Mouse (Mus musculus) heart, postnatal 0 days (tissue): ENCODE results near the gene Cblc. TPM values are rescaled to one million over a fixed set of nuclear protein-coding genes. Genes with fewer than 3 reads are reported as not detected.

Experiments
- ATAC-seq: fragments of 200-750 bp; cut with Nextera tagmentation; 2 replicates; pipeline ENCODE4 v1.8.0; 2017; ENCODE audit warnings: low read depth, moderate number of reproducible peaks, moderate library complexity; ENCODE audit not compliant: insufficient read depth
- DNase-seq: peaks from one replicate; pipeline ENCODE4 v3.0.0-alpha.2; 2016; ENCODE audit warnings: low spot score
- H3K27ac ChIP-seq: fragments of 300-500 bp; sonication (generic); 2 replicates; pipeline ENCODE4 v1.5.1; 2014; ENCODE audit warnings: low read depth, mild to moderate bottlenecking
- H3K27me3 ChIP-seq: fragments of 300-500 bp; sonication (generic); 2 replicates; pipeline ENCODE4 v1.6.1; 2014; ENCODE audit warnings: low read length, mixed read lengths; ENCODE audit not compliant: control insufficient read depth, insufficient read depth
- H3K36me3 ChIP-seq: fragments of 300-500 bp; sonication (generic); replicated peaks from 2 replicates; pipeline ENCODE4 v1.6.1; 2014; ENCODE audit warnings: low read length, mixed read lengths; ENCODE audit not compliant: control insufficient read depth, insufficient read depth
- H3K4me1 ChIP-seq: fragments of 300-500 bp; sonication (generic); 2 replicates; pipeline ENCODE4 v1.6.1; 2014; ENCODE audit warnings: antibody characterized with exemption; ENCODE audit not compliant: control insufficient read depth, insufficient read depth
- H3K4me2 ChIP-seq: fragments of 300-500 bp; sonication (generic); 2 replicates; pipeline ENCODE4 v1.6.1; 2014; ENCODE audit warnings: low read depth, mild to moderate bottlenecking, low read length, moderate library complexity
- H3K4me3 ChIP-seq: fragments of 300-500 bp; sonication (generic); 2 replicates; pipeline ENCODE4 v1.5.1; 2014; ENCODE audit warnings: low read depth, low read length
- H3K9ac ChIP-seq: fragments of 300-500 bp; sonication (generic); replicated peaks from 2 replicates; pipeline ENCODE4 v1.6.1; 2014; ENCODE audit warnings: low read depth, low read length, mixed read lengths
- H3K9me3 ChIP-seq: fragments of 300-500 bp; sonication (generic); replicated peaks from 2 replicates; pipeline ENCODE4 v1.6.1; 2016; ENCODE audit warnings: low read length; ENCODE audit not compliant: control insufficient read depth
- CTCF ChIP-seq: IDR thresholded peaks from 2 replicates; pipeline ENCODE4 v1.5.1; 2016; ENCODE audit warnings: antibody characterized with exemption, control low read depth, low read depth
- EP300 ChIP-seq: IDR thresholded peaks from 2 replicates; pipeline ENCODE4 v1.6.1; 2016; ENCODE audit warnings: antibody characterized with exemption, low read depth
- WGBS: fragments of 180-500 bp; shearing (Covaris S2); extraction: QIAGEN DNeasy Blood & Tissue Kit; methylation state at CpG from one replicate; pipeline ENCODE4 v1.1.7; 2014; 5-methylcytosine and 5-hydroxymethylcytosine counted together
- polyA plus RNA-seq: library from polyadenylated mRNA; unstranded; fragments of >200 nt; fragmentation: Nextera tagmentation; extraction: Ambion mirVana; gene quantifications from 2 replicates; pipeline ENCODE4 v1.2.1, GENCODE M21; 2015
- total RNA-seq: library from RNA; depleted of rRNA; stranded (reverse); fragments of >200 nt; gene quantifications from 2 replicates; pipeline ENCODE4 v1.2.3, GENCODE M21; 2014; ENCODE audit warnings: low replicate concordance

Gene Cblc
- total and polyA plus RNA-seq, 2 experiments from 2014 or later, result 0.36 TPM; not detected in 1

- Histone ChIP-seq H3K9me3 (no peaks in the 10 kb centered on the region), H3K4me1 (peaks cover 47% of the 10 kb centered on the region), H3K27ac (peak overlapping the region; percentile 97), H3K9ac (no peak overlapping the region), H3K27me3 (no peaks in the 10 kb centered on the region), H3K36me3 (peaks cover 15% of the 10 kb centered on the region), H3K4me3 (no peak overlapping the region), H3K4me2 (no peak overlapping the region)
- ATAC-seq (no peak), DNase-seq (no peak)
- WGBS, result 59% methylated on average over 1 of the region's 1 CpGs
- no peak for TF ChIP-seq CTCF
- no peak for TF ChIP-seq EP300
These were observed 42.5 kb downstream of the Cblc start for GRCm38 (mm10) chr7:19754065-19754464.

- peaks cover 10% of the 10 kb centered on the region for H3K36me3 ChIP-seq
- H3K27ac ChIP-seq, result peak overlapping the region; percentile 97
- H3K9ac ChIP-seq, result no peak overlapping the region
- H3K27me3 ChIP-seq, result no peaks in the 10 kb centered on the region
- 29% methylated on average over 7 of the region's 7 CpGs for WGBS
- TF ChIP-seq CTCF (no peak; the same call in 1 of the 2 replicates), EP300 (no peak)
- no peak overlapping the region for H3K4me2 ChIP-seq
- H3K9me3 ChIP-seq, result no peaks in the 10 kb centered on the region
- H3K4me3 ChIP-seq, result no peak overlapping the region
- ATAC-seq (no peak), DNase-seq (peak; percentile 45)
- peaks cover 50% of the 10 kb centered on the region for H3K4me1 ChIP-seq
These were observed 43.0 kb downstream of the Cblc start for GRCm38 (mm10) chr7:19753587-19753986.

- Histone ChIP-seq H3K27me3 (no peaks in the 10 kb centered on the region), H3K27ac (no peak overlapping the region), H3K4me1 (peaks cover 58% of the 10 kb centered on the region), H3K4me2 (no peak overlapping the region), H3K4me3 (no peak overlapping the region), H3K9me3 (no peaks in the 10 kb centered on the region), H3K36me3 (0 out of 2 replicates have a peak, but pooled peaks cover 1% of the 10 kb centered on the region), H3K9ac (no peak overlapping the region)
- 75% methylated on average over 8 of the region's 8 CpGs for WGBS
- no peak for DNase-seq
- ATAC-seq, result no peak
- TF ChIP-seq CTCF, result peak; percentile 51
- no peak for TF ChIP-seq EP300
These were observed 44.0 kb downstream of the Cblc start for GRCm38 (mm10) chr7:19752652-19753051.

- H3K27me3 ChIP-seq, result no peaks in the 10 kb centered on the region
- peak overlapping the region; percentile 67; the same call in 1 of the 2 replicates for H3K4me2 ChIP-seq
- peak overlapping the region; percentile 77 for H3K27ac ChIP-seq
- no peak overlapping the region for H3K4me3 ChIP-seq
- H3K9me3 ChIP-seq, result no peaks in the 10 kb centered on the region
- H3K4me1 ChIP-seq, result peaks cover 58% of the 10 kb centered on the region
- ATAC-seq (no peak), DNase-seq (no peak)
- WGBS, result 29% methylated on average over 4 of the region's 4 CpGs
- TF ChIP-seq EP300 (no peak), CTCF (no peak)
- H3K9ac ChIP-seq, result no peak overlapping the region
- H3K36me3 ChIP-seq, result no peaks in the 10 kb centered on the region
These were observed 45.6 kb downstream of the Cblc start for GRCm38 (mm10) chr7:19751070-19751383.

- ATAC-seq, result peak; percentile 74
- Histone ChIP-seq H3K4me3 (peak within 1 kb of the TSS; percentile 81), H3K27me3 (no peaks in the 10 kb centered on the region), H3K4me1 (peaks cover 57% of the 10 kb centered on the region), H3K36me3 (no peaks in the 10 kb centered on the region), H3K27ac (peak within 1 kb of the TSS; percentile 91), H3K4me2 (peak within 1 kb of the TSS; percentile 99), H3K9ac (peak within 1 kb of the TSS; percentile 87), H3K9me3 (no peaks in the 10 kb centered on the region)
- peak; percentile 92 for TF ChIP-seq CTCF
- peak; percentile 68 for TF ChIP-seq EP300
- 17% methylated on average over 19 of the region's 19 CpGs for WGBS
- peak; percentile 94 for DNase-seq
These were observed 46.2 kb downstream of the Cblc start, which contains the start of gene Nectin2 for GRCm38 (mm10) chr7:19750217-19751069. Nectin2 (minus strand) TSS chr7:19750483.
